Mouse (Mus musculus) lung, embryonic 14.5 days (tissue): ENCODE results near the gene Ppm1j. TPM values are rescaled to one million over a fixed set of nuclear protein-coding genes. Genes with fewer than 3 reads are reported as not detected.

Experiments
- ATAC-seq: fragments of 200-750 bp; cut with Nextera tagmentation; 2 replicates; pipeline ENCODE4 v1.8.0; 2017; ENCODE audit warnings: mild to moderate bottlenecking, moderate TSS enrichment, moderate library complexity; ENCODE audit not compliant: insufficient read depth
- DNase-seq: peaks from one replicate; pipeline ENCODE4 v3.0.0-alpha.2; 2015
- H3K27ac ChIP-seq: fragments of 300-500 bp; sonication (generic); 2 replicates; pipeline ENCODE4 v1.5.1; 2014; ENCODE audit warnings: low read depth, mild to moderate bottlenecking, moderate library complexity
- H3K27me3 ChIP-seq: fragments of 300-500 bp; sonication (generic); 2 replicates; pipeline ENCODE4 v1.6.1; 2014; ENCODE audit warnings: low read length, control low read depth; ENCODE audit not compliant: insufficient read depth
- H3K36me3 ChIP-seq: fragments of 300-500 bp; sonication (generic); 2 replicates; pipeline ENCODE4 v1.6.1; 2014; ENCODE audit warnings: control low read depth; ENCODE audit not compliant: insufficient read depth
- H3K4me1 ChIP-seq: fragments of 300-500 bp; sonication (generic); 2 replicates; pipeline ENCODE4 v1.6.1; 2014; ENCODE audit warnings: antibody characterized with exemption, control low read depth; ENCODE audit not compliant: insufficient read depth
- H3K4me2 ChIP-seq: fragments of 300-500 bp; sonication (generic); 2 replicates; pipeline ENCODE4 v1.6.1; 2014; ENCODE audit warnings: mild to moderate bottlenecking
- H3K4me3 ChIP-seq: fragments of 300-500 bp; sonication (generic); 2 replicates; pipeline ENCODE4 v1.5.1; 2014; ENCODE audit warnings: low read depth, low read length
- H3K9ac ChIP-seq: fragments of 300-500 bp; sonication (generic); 2 replicates; pipeline ENCODE4 v1.6.1; 2014
- H3K9me3 ChIP-seq: fragments of 300-500 bp; sonication (generic); 2 replicates; pipeline ENCODE4 v1.6.1; 2016; ENCODE audit warnings: low read depth, low read length, control low read depth
- CTCF ChIP-seq: IDR thresholded peaks from 2 replicates; pipeline ENCODE4 v1.5.1; 2016; ENCODE audit warnings: antibody characterized with exemption, low read depth
- WGBS: fragments of 180-500 bp; shearing (Covaris S2); extraction: QIAGEN DNeasy Blood & Tissue Kit; methylation state at CpG from one replicate; pipeline ENCODE4 v1.1.7; 2014; 5-methylcytosine and 5-hydroxymethylcytosine counted together
- polyA plus RNA-seq: library from polyadenylated mRNA; unstranded; fragments of >200 nt; fragmentation: Nextera tagmentation; extraction: Ambion mirVana; gene quantifications from 2 replicates; pipeline ENCODE4 v1.2.1, GENCODE M21; 2014

Gene Ppm1j
- polyA plus RNA-seq, 1 experiment from 2014 or later, result 3.7 TPM

- H3K4me3 ChIP-seq, result no peak overlapping the region
- H3K4me2 ChIP-seq, result no peak overlapping the region
- peak overlapping the region; percentile 85; the same call in 1 of the 2 replicates for H3K27ac ChIP-seq
- no peak for DNase-seq
- WGBS, result 65% methylated on average over 15 of the region's 15 CpGs
- H3K9ac ChIP-seq, result no peak overlapping the region
- no peaks in the 10 kb centered on the region for H3K9me3 ChIP-seq
- H3K36me3 ChIP-seq, result peaks cover 84% of the 10 kb centered on the region
- peaks cover 33% of the 10 kb centered on the region for H3K4me1 ChIP-seq
- ATAC-seq, result no peak
- TF ChIP-seq CTCF, result no peak
- H3K27me3 ChIP-seq, result no peaks in the 10 kb centered on the region
Observed at GRCm38 (mm10) chr3:104795661-104796340, 14.9 kb downstream of the Ppm1j start.

GRCm38 (mm10) chr3:104796430-104797082, 15.7 kb downstream of the Ppm1j start:
- Histone ChIP-seq H3K9ac (no peak overlapping the region), H3K27ac (0 out of 2 replicates have a peak overlapping the region, but pooled peaks have one; percentile 30), H3K4me1 (peaks cover 27% of the 10 kb centered on the region), H3K36me3 (peaks cover 87% of the 10 kb centered on the region), H3K27me3 (no peaks in the 10 kb centered on the region), H3K4me3 (no peak overlapping the region), H3K4me2 (no peak overlapping the region), H3K9me3 (no peaks in the 10 kb centered on the region)
- peak; percentile 56 for DNase-seq
- no peak for TF ChIP-seq CTCF
- WGBS, result 67% methylated on average over 15 of the region's 15 CpGs
- no peak for ATAC-seq

GRCm38 (mm10) chr3:104800681-104801080, 19.8 kb downstream of the Ppm1j start:
- no peak for ATAC-seq
- TF ChIP-seq CTCF, result no peak

GRCm38 (mm10) chr3:104801481-104801880, 20.6 kb downstream of the Ppm1j start:
- H3K4me1 ChIP-seq, result no peaks in the 10 kb centered on the region
- H3K4me3 ChIP-seq, result no peak overlapping the region
- no peak overlapping the region for H3K27ac ChIP-seq
- H3K9ac ChIP-seq, result no peak overlapping the region
- H3K9me3 ChIP-seq, result no peaks in the 10 kb centered on the region
- WGBS, result 89% methylated on average over 6 of the region's 6 CpGs
- peaks cover 76% of the 10 kb centered on the region for H3K36me3 ChIP-seq
- DNase-seq (no peak), ATAC-seq (no peak)
- no peaks in the 10 kb centered on the region for H3K27me3 ChIP-seq
- no peak overlapping the region for H3K4me2 ChIP-seq
- TF ChIP-seq CTCF, result no peak

More at GRCm38 (mm10) chr3:104800681-104801080, 19.8 kb downstream of the Ppm1j start:
- H3K4me2 ChIP-seq, result no peak overlapping the region
- no peak overlapping the region for H3K4me3 ChIP-seq
- no peak for DNase-seq
- no peak overlapping the region for H3K9ac ChIP-seq
- H3K36me3 ChIP-seq, result peaks cover 83% of the 10 kb centered on the region
- 93% methylated on average over 11 of the region's 11 CpGs for WGBS
- H3K27ac ChIP-seq, result no peak overlapping the region
- H3K9me3 ChIP-seq, result no peaks in the 10 kb centered on the region
- H3K27me3 ChIP-seq, result no peaks in the 10 kb centered on the region
- peaks cover 1% of the 10 kb centered on the region for H3K4me1 ChIP-seq

- H3K9me3 ChIP-seq, result no peaks in the 10 kb centered on the region
- H3K4me3 ChIP-seq, result no peak overlapping the region
- no peak overlapping the region for H3K27ac ChIP-seq
- DNase-seq (no peak), ATAC-seq (no peak)
- H3K36me3 ChIP-seq, result peaks cover 55% of the 10 kb centered on the region
- H3K9ac ChIP-seq, result no peak overlapping the region
- H3K4me2 ChIP-seq, result no peak overlapping the region
- TF ChIP-seq CTCF, result no peak
- WGBS, result 90% methylated on average over 10 of the region's 10 CpGs
- H3K27me3 ChIP-seq, result no peaks in the 10 kb centered on the region
- H3K4me1 ChIP-seq, result no peaks in the 10 kb centered on the region
Observed at GRCm38 (mm10) chr3:104804312-104804711, 23.5 kb downstream of the Ppm1j start.

GRCm38 (mm10) chr3:104805539-104805938, 24.7 kb downstream of the Ppm1j start:
- H3K27ac ChIP-seq, result no peak overlapping the region
- no peak; the same call in 1 of the 2 replicates for ATAC-seq
- H3K4me2 ChIP-seq, result no peak overlapping the region
- H3K27me3 ChIP-seq, result no peaks in the 10 kb centered on the region
- no peak overlapping the region for H3K4me3 ChIP-seq
- no peak for DNase-seq
- no peaks in the 10 kb centered on the region for H3K4me1 ChIP-seq
- no peak for TF ChIP-seq CTCF
- no peaks in the 10 kb centered on the region for H3K9me3 ChIP-seq
- peaks cover 42% of the 10 kb centered on the region for H3K36me3 ChIP-seq
- WGBS, result 60% methylated on average over 9 of the region's 9 CpGs
- no peak overlapping the region for H3K9ac ChIP-seq

GRCm38 (mm10) chr3:104811752-104812151, 30.9 kb downstream of the Ppm1j start:
- no peak overlapping the region for H3K9ac ChIP-seq

More at GRCm38 (mm10) chr3:104811752-104812151, 30.9 kb downstream of the Ppm1j start:
- Histone ChIP-seq H3K4me1 (0 out of 2 replicates have a peak, but pooled peaks cover 5% of the 10 kb centered on the region), H3K36me3 (peaks cover 8% of the 10 kb centered on the region; the same call in 1 of the 2 replicates), H3K27me3 (no peaks in the 10 kb centered on the region), H3K4me2 (no peak overlapping the region), H3K4me3 (no peak overlapping the region), H3K27ac (no peak overlapping the region), H3K9me3 (no peaks in the 10 kb centered on the region)
- 29% methylated on average over 3 of the region's 3 CpGs for WGBS
- DNase-seq, result no peak
- TF ChIP-seq CTCF, result no peak
- no peak for ATAC-seq
